Comparison of ENCODE assay signal across 13 mouse cellular contexts in genomic region chr17:15365650-15366049, GRCm38 (mm10). TPM values are rescaled to one million over a fixed set of nuclear protein-coding genes. Genes with fewer than 3 reads are reported as not detected.
A peak's percentile ranks its signal among the peaks of the same experiment; 100 is the strongest.
DNase-seq lines count a peak whose midpoint lies in the region; ATAC-seq lines count a peak whose summit lies in the region.
"Had no signal": no experiment of that assay in that cellular context is flagged by ENCODE, and none has a peak within 500 bp of the region (broad histone marks: within the 10 kb centered on the region; RNA-seq: fewer than 3 reads in every experiment).

No protein-coding gene starts in this region.

- H3K27ac ChIP-seq in midbrain, embryonic 11.5 days (ENCODE audit: low read depth, low read length), result no peak overlapping the region
- no peak overlapping the region for H3K27ac ChIP-seq in midbrain, embryonic 16.5 days (ENCODE audit: low read length)
- H3K27ac ChIP-seq in heart, embryonic 12.5 days (ENCODE audit: poor library complexity, severe bottlenecking), result peak overlapping the region; percentile 23; the same call in 1 of the 2 replicates
- H3K27ac ChIP-seq in intestine, embryonic 16.5 days (ENCODE audit: low read length), result no peak overlapping the region
- H3K27ac ChIP-seq: forebrain, embryonic 10.5 days; limb, embryonic 15.5 days had no signal

- H3K9ac ChIP-seq in midbrain, embryonic 11.5 days (ENCODE audit: low read length), result no peak overlapping the region
- H3K9ac ChIP-seq in midbrain, embryonic 16.5 days (ENCODE audit: low read depth, low read length), result no peak overlapping the region
- H3K9ac ChIP-seq in heart, embryonic 12.5 days, result no peak overlapping the region
- no peak overlapping the region for H3K9ac ChIP-seq in intestine, embryonic 16.5 days (ENCODE audit: low read depth, low read length)
- H3K9ac ChIP-seq: limb, embryonic 15.5 days had no signal

- peak; percentile 42 for DNase-seq in adrenal gland, postnatal 10 days
- no peak for DNase-seq in adrenal gland, adult 8-10 months
- DNase-seq in midbrain, embryonic 11.5 days (ENCODE audit: low spot score, missing footprints), result peak; percentile 71
- DNase-seq in testis, postnatal 14 days (ENCODE audit: low spot score), result peak; percentile 21
- DNase-seq in cerebellum, postnatal 4 days (ENCODE audit: low spot score in 2 of 2), result no peak
- DNase-seq: right cerebral cortex, postnatal 4 days; thymus, adult 18-20 months had no signal

- no peak overlapping the region for H3K4me3 ChIP-seq in midbrain, embryonic 11.5 days (ENCODE audit: low read depth, low read length)
- no peak overlapping the region for H3K4me3 ChIP-seq in midbrain, embryonic 16.5 days (ENCODE audit: low read depth, low read length)
- H3K4me3 ChIP-seq in heart, embryonic 12.5 days, result no peak overlapping the region
- H3K4me3 ChIP-seq in intestine, embryonic 16.5 days (ENCODE audit: low read length), result no peak overlapping the region
- H3K4me3 ChIP-seq: forebrain, embryonic 10.5 days; limb, embryonic 15.5 days had no signal

- no peak overlapping the region for H3K4me2 ChIP-seq in midbrain, embryonic 11.5 days
- no peak overlapping the region for H3K4me2 ChIP-seq in midbrain, embryonic 16.5 days (ENCODE audit: low read length)
- no peak overlapping the region for H3K4me2 ChIP-seq in heart, embryonic 12.5 days
- H3K4me2 ChIP-seq in intestine, embryonic 16.5 days (ENCODE audit: low read depth, low read length), result no peak overlapping the region
- H3K4me2 ChIP-seq: limb, embryonic 15.5 days had no signal

- peaks cover 10% of the 10 kb centered on the region; the same call in 1 of the 2 replicates for H3K4me1 ChIP-seq in midbrain, embryonic 11.5 days (ENCODE audit: control insufficient read depth, insufficient read depth, low read length)
- no peaks in the 10 kb centered on the region for H3K4me1 ChIP-seq in midbrain, embryonic 16.5 days (ENCODE audit: control insufficient read depth, insufficient read depth, low read length)
- peaks cover 15% of the 10 kb centered on the region for H3K4me1 ChIP-seq in heart, embryonic 12.5 days (replicated peaks)
- H3K4me1 ChIP-seq in intestine, embryonic 16.5 days (ENCODE audit: control insufficient read depth, insufficient read depth, low read length), result no peaks in the 10 kb centered on the region; the same call in 1 of the 2 replicates
- H3K4me1 ChIP-seq: limb, embryonic 15.5 days had no signal

- 92% methylated on average over 5 of the region's 5 CpGs for WGBS in midbrain, embryonic 11.5 days
- 87% methylated on average over 5 of the region's 5 CpGs for WGBS in midbrain, embryonic 16.5 days
- WGBS in heart, embryonic 12.5 days, result 54% methylated on average over 5 of the region's 5 CpGs
- WGBS in intestine, embryonic 16.5 days, result 73% methylated on average over 5 of the region's 5 CpGs

- no peaks in the 10 kb centered on the region for H3K27me3 ChIP-seq in midbrain, embryonic 11.5 days (ENCODE audit: control insufficient read depth, insufficient read depth, low read length)
- H3K27me3 ChIP-seq in midbrain, embryonic 16.5 days (ENCODE audit: control insufficient read depth, insufficient read depth, low read depth, low read length), result no peaks in the 10 kb centered on the region
- H3K27me3 ChIP-seq in heart, embryonic 12.5 days (replicated peaks), result peaks cover 18% of the 10 kb centered on the region
- H3K27me3 ChIP-seq in intestine, embryonic 16.5 days (replicated peaks; ENCODE audit: control insufficient read depth, insufficient read depth, low read length), result no peaks in the 10 kb centered on the region

- H3K9me3 ChIP-seq in midbrain, embryonic 11.5 days (ENCODE audit: control insufficient read depth, low read length), result no peaks in the 10 kb centered on the region
- H3K9me3 ChIP-seq in midbrain, embryonic 16.5 days (replicated peaks; ENCODE audit: control insufficient read depth, low read length, poor library complexity, severe bottlenecking), result no peaks in the 10 kb centered on the region
- no peaks in the 10 kb centered on the region for H3K9me3 ChIP-seq in heart, embryonic 12.5 days (replicated peaks)
- H3K9me3 ChIP-seq in intestine, embryonic 16.5 days (ENCODE audit: control insufficient read depth, low read length), result no peaks in the 10 kb centered on the region
- H3K9me3 ChIP-seq: limb, embryonic 15.5 days had no signal

- H3K36me3 ChIP-seq in midbrain, embryonic 11.5 days (ENCODE audit: control insufficient read depth, insufficient read depth, low read length), result peaks cover 26% of the 10 kb centered on the region
- peaks cover 35% of the 10 kb centered on the region for H3K36me3 ChIP-seq in midbrain, embryonic 16.5 days (ENCODE audit: control insufficient read depth, insufficient read depth, low read length)
- H3K36me3 ChIP-seq in heart, embryonic 12.5 days, result peaks cover 8% of the 10 kb centered on the region
- peaks cover 14% of the 10 kb centered on the region; the same call in 1 of the 2 replicates for H3K36me3 ChIP-seq in intestine, embryonic 16.5 days (ENCODE audit: control insufficient read depth, insufficient read depth, low read length)

- no peak for ATAC-seq in midbrain, embryonic 11.5 days (ENCODE audit: low FRiP score)
- ATAC-seq in midbrain, embryonic 16.5 days, result no peak
- ATAC-seq in heart, embryonic 12.5 days (ENCODE audit: insufficient number of reproducible peaks, low FRiP score), result no peak; the same call in 1 of the 2 replicates
- no peak for ATAC-seq in intestine, embryonic 16.5 days
- ATAC-seq: intestine, postnatal 0 days had no signal

RNA-seq across cellular contexts. Expression of gene Dll1, which starts 11.0 kb away (rescaled TPM):
- total RNA-seq in adrenal gland, postnatal 10 days (2021), result 10 to 100 TPM in 1 of 2 experiments, 1 to 10 TPM in 1; 7.1 to 10.5 TPM
- 1 to 10 TPM; 3.5 to 6.7 (median 4.5) TPM for total RNA-seq in adrenal gland, adult 8-10 months (2022)
- 61.4 and 68.6 TPM in 2 replicates for polyA plus RNA-seq in midbrain, embryonic 11.5 days (2014; fragmentation: Nextera tagmentation; extraction: Ambion mirVana)
- polyA plus RNA-seq in midbrain, embryonic 16.5 days (2015; fragmentation: Nextera tagmentation; extraction: Ambion mirVana), result 17.8 and 18.5 TPM in 2 replicates
- polyA plus RNA-seq in heart, embryonic 12.5 days (2016; fragmentation: Nextera tagmentation; extraction: Ambion mirVana), result 10.1 and 11.8 TPM in 2 replicates
- 24.2 and 25.4 TPM in 2 replicates for polyA plus RNA-seq in intestine, embryonic 16.5 days (2015; fragmentation: Nextera tagmentation; extraction: Ambion mirVana)

RNA-seq across cellular contexts. Expression of gene Fam120b, which starts 30.4 kb away (rescaled TPM):
- 10 to 100 TPM; 16.1 to 19.0 TPM for total RNA-seq in adrenal gland, postnatal 10 days (2021)
- 10 to 100 TPM; 23.3 to 35.0 (median 30.0) TPM for total RNA-seq in adrenal gland, adult 8-10 months (2022)
- 32.2 and 36.3 TPM in 2 replicates for polyA plus RNA-seq in midbrain, embryonic 11.5 days (2014; fragmentation: Nextera tagmentation; extraction: Ambion mirVana)
- 50.0 and 54.3 TPM in 2 replicates for polyA plus RNA-seq in midbrain, embryonic 16.5 days (2015; fragmentation: Nextera tagmentation; extraction: Ambion mirVana)
- polyA plus RNA-seq in heart, embryonic 12.5 days (2016; fragmentation: Nextera tagmentation; extraction: Ambion mirVana), result 17.2 and 17.3 TPM in 2 replicates
- polyA plus RNA-seq in intestine, embryonic 16.5 days (2015; fragmentation: Nextera tagmentation; extraction: Ambion mirVana), result 26.8 and 27.4 TPM in 2 replicates

Comparison
In these comparisons a context has a peak if more than half of its experiments do, and no peak if none do; other contexts are left out.
1. DNase-seq: peak in adrenal gland, postnatal 10 days (single experiment), midbrain, embryonic 11.5 days (single experiment) and testis, postnatal 14 days (single experiment); none in adrenal gland, adult 8-10 months (single experiment) and cerebellum, postnatal 4 days (0 of 2).